Mouse (Mus musculus): ENCODE data around the gene Rad50. TPM values are rescaled to one million over a fixed set of nuclear protein-coding genes. Genes with fewer than 3 reads are reported as not detected.

Rad50 gene
- total and polyA plus RNA-seq, 3 experiments: 39.6 to 53.6 (median 48.2) TPM

GRCm38 (mm10) chr11:53621582-53622439 is 85.3 kb downstream of the Rad50 start (continued):
- 0 out of 2 replicates have a peak, but pooled peaks have one; percentile 19 for TF ChIP-seq POLR2A (IDR thresholded peaks at IDR 0.05; ENCODE audit: low read depth, low read length)

DNA sequence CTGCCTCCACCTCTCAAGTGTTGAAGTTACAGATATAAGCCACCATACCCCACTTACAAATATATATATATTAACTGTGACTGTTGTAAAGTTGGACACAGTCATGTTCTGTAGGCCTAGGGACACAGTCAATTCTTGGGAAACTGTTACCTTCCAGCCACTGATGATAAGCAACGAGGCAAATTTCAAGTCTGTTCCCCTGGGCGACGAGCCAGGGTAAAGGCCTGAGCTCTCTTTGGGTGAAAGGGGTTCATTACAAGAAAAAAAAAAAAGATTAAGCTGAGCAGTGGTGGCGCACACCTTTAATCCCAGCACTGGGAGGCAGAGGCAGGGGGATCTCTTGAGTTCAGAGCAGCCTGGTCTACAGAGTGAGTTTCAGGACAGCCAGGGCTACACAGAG is 87.0 kb downstream of the Rad50 start:
- peaks cover 0 to 9% of the 10 kb centered on the region in 2 experiments for H3K36me3 ChIP-seq (replicated peaks in 1 of 2; ENCODE audit: control insufficient read depth in 1 of 2, insufficient read depth in 1 of 2, low read length in 1 of 2)
- H3K9me3 ChIP-seq (replicated peaks; ENCODE audit: low read length): peaks cover 8% of the 10 kb centered on the region
- peaks cover 17% of the 10 kb centered on the region for H3K79me2 ChIP-seq (replicated peaks; ENCODE audit: control insufficient read depth, extremely low read depth, insufficient read depth, poor library complexity, severe bottlenecking)
- in situ Hi-C loops (cut with MboI; ENCODE audit: low pct_ligation_motif_present, low pct_unique_long_range_greater_than_20kb, low sequenced_read_pairs): loop anchor here (5.0 kb wide), 1 partner anchor 33 kb away; no protein-coding TSS in a partner anchor
- DNase-seq (ENCODE audit: extremely low read depth): no peak
- H3K9ac ChIP-seq (ENCODE audit: insufficient read depth, low read depth): no peak overlapping the region
- H3K4me1 ChIP-seq (ENCODE audit: control insufficient read depth in 1 of 2, insufficient read depth in 2 of 2): peaks cover 33 to 58% of the 10 kb centered on the region in 2 experiments
- H3K4me2 ChIP-seq (ENCODE audit: insufficient read depth, low read depth, poor library complexity, severe bottlenecking): no peak overlapping the region
- H3K27me3 ChIP-seq (replicated peaks): no peaks in the 10 kb centered on the region
- H3K4me3 ChIP-seq (replicated peaks in 1 of 3; ENCODE audit: low read depth in 2 of 3, low read length in 2 of 3, poor library complexity in 1 of 3): no peak overlapping the region
- H3K27ac ChIP-seq (ENCODE audit: insufficient read depth, low read depth): no peak overlapping the region
- TF ChIP-seq UBTF (IDR thresholded peaks at IDR 0.05; ENCODE audit: low read depth, low read length): no peak
- TF ChIP-seq SMC3 (IDR thresholded peaks at IDR 0.05; ENCODE audit: low read depth, low read length): no peak
- TF ChIP-seq USF1 (IDR thresholded peaks at IDR 0.05; ENCODE audit: low read depth, low read length): no peak
- TF ChIP-seq MAFK (IDR thresholded peaks at IDR 0.05; ENCODE audit: insufficient replicate concordance, low read length): no peak
- TF ChIP-seq RAD21 (IDR thresholded peaks at IDR 0.05; ENCODE audit: low read depth, low read length): no peak
- TF ChIP-seq HCFC1 (IDR thresholded peaks at IDR 0.05; ENCODE audit: low read depth, low read length): no peak
- TF ChIP-seq CTCF (conservative IDR thresholded peaks at IDR 0.05 in 1 of 2, IDR thresholded peaks at IDR 0.05 in 1 of 2; ENCODE audit: low read depth in 2 of 2, low read length in 2 of 2): no peak
- TF ChIP-seq NELFE (IDR thresholded peaks at IDR 0.05; ENCODE audit: low read depth, low read length): no peak
- no peak for TF ChIP-seq IRF4 (IDR thresholded peaks at IDR 0.05; ENCODE audit: low read depth, low read length)
- dilution Hi-C loops (cut with MboI; ENCODE audit: extremely low pct_ligation_motif_present, extremely low pct_unique_long_range_greater_than_20kb, low sequenced_read_pairs): no loop called here

GRCm38 (mm10) chr11:53619428-53619827 is 87.7 kb downstream of the Rad50 start:
- Histone ChIP-seq H3K36me3 (replicated peaks in 1 of 2; ENCODE audit: control insufficient read depth in 1 of 2, insufficient read depth in 1 of 2, low read length in 1 of 2) (peaks cover 0 to 13% of the 10 kb centered on the region in 2 experiments), H3K9me3 (replicated peaks; ENCODE audit: low read length) (peaks cover 8% of the 10 kb centered on the region), H3K27me3 (replicated peaks) (no peaks in the 10 kb centered on the region), H3K4me3 (replicated peaks in 1 of 3; ENCODE audit: low read depth in 2 of 3, low read length in 2 of 3, poor library complexity in 1 of 3) (no peak overlapping the region), H3K9ac (ENCODE audit: insufficient read depth, low read depth) (no peak overlapping the region), H3K27ac (ENCODE audit: insufficient read depth, low read depth) (no peak overlapping the region), H3K4me2 (ENCODE audit: insufficient read depth, low read depth, poor library complexity, severe bottlenecking) (no peak overlapping the region), H3K4me1 (ENCODE audit: control insufficient read depth in 1 of 2, insufficient read depth in 2 of 2) (peaks cover 35 to 58% of the 10 kb centered on the region in 2 experiments), H3K79me2 (replicated peaks; ENCODE audit: control insufficient read depth, extremely low read depth, insufficient read depth, poor library complexity, severe bottlenecking) (peaks cover 23% of the 10 kb centered on the region)
- dilution Hi-C loops (cut with MboI; ENCODE audit: extremely low pct_ligation_motif_present, extremely low pct_unique_long_range_greater_than_20kb, low sequenced_read_pairs) (no loop called here), in situ Hi-C loops (cut with MboI; ENCODE audit: low pct_ligation_motif_present, low pct_unique_long_range_greater_than_20kb, low sequenced_read_pairs) (no loop called here)
- no peak for DNase-seq (ENCODE audit: extremely low read depth)
- no peak for TF ChIP-seq BHLHE40 (IDR thresholded peaks at IDR 0.05; ENCODE audit: low read depth, low read length)
- TF ChIP-seq JUN (IDR thresholded peaks at IDR 0.05; ENCODE audit: insufficient read depth, low read depth, low read length): no peak
- 0 out of 2 replicates have a peak, but pooled peaks have one; percentile 18 for TF ChIP-seq TBP (conservative IDR thresholded peaks at IDR 0.05; ENCODE audit: low read depth, low read length)
- TF ChIP-seq JUND (conservative IDR thresholded peaks at IDR 0.05; ENCODE audit: low read depth, low read length): no peak
- 0 out of 2 replicates have a peak, but pooled peaks have one; percentile 22 for TF ChIP-seq UBTF (IDR thresholded peaks at IDR 0.05; ENCODE audit: low read depth, low read length)

Measured in CH12.LX (cell line).